In genomic region chr10:112315136-112315535, GRCm38 (mm10) we compare ENCODE assay signal across 10 mouse cellular contexts. TPM values are rescaled to one million over a fixed set of nuclear protein-coding genes. Genes with fewer than 3 reads are reported as not detected.
DNase-seq lines count a peak whose midpoint lies in the region; ATAC-seq and TF ChIP-seq lines count a peak whose summit lies in the region.
"Had no signal": no experiment of that assay in that cellular context is flagged by ENCODE, and none has a peak within 500 bp of the region (broad histone marks: within the 10 kb centered on the region; RNA-seq: fewer than 3 reads in every experiment).

No protein-coding gene starts in this region.

- no peaks in the 10 kb centered on the region for H3K4me1 ChIP-seq in lung, embryonic 16.5 days (replicated peaks; ENCODE audit: control insufficient read depth, insufficient read depth, low read length)
- no peaks in the 10 kb centered on the region for H3K4me1 ChIP-seq in lung, adult 2 months (ENCODE audit: control insufficient read depth, insufficient read depth, low read length)

- no peak for TF ChIP-seq POLR2A in lung, adult 2 months (IDR thresholded peaks at IDR 0.05; ENCODE audit: borderline replicate concordance, extremely low read depth, low read depth, low read length)

- H3K9ac ChIP-seq in lung, embryonic 16.5 days (ENCODE audit: low read length): no peak overlapping the region
- H3K9ac ChIP-seq: liver, postnatal 0 days had no signal

- no peaks in the 10 kb centered on the region for H3K9me3 ChIP-seq in lung, embryonic 16.5 days (ENCODE audit: control insufficient read depth, low read length)

- no peaks in the 10 kb centered on the region for H3K36me3 ChIP-seq in lung, embryonic 16.5 days (ENCODE audit: control insufficient read depth, insufficient read depth, low read length)

- DNase-seq in lung, adult 2 months: no peak
- DNase-seq in embryo, embryonic 9.5 days (ENCODE audit: extremely low spot score): peak; percentile 43
- DNase-seq in layer of hippocampus, adult 9-11 months: peak; percentile 22
- peak; percentile 41 to 51 for DNase-seq in right cerebral cortex, postnatal 10 days (ENCODE audit: low spot score in 2 of 2)
- DNase-seq in adrenal gland, adult 8-10 months: no peak
- DNase-seq in thymus, postnatal 0 days (ENCODE audit: low spot score): no peak
- DNase-seq: liver, postnatal 0 days had no signal

- H3K27me3 ChIP-seq in lung, embryonic 16.5 days (ENCODE audit: control insufficient read depth, insufficient read depth, low read depth, low read length): no peaks in the 10 kb centered on the region
- H3K27me3 ChIP-seq: Patski had no signal

- no peak for TF ChIP-seq CTCF in lung, adult 2 months (IDR thresholded peaks at IDR 0.05; ENCODE audit: insufficient read depth, low read length)

- H3K27ac ChIP-seq in lung, embryonic 16.5 days (ENCODE audit: low read length): no peak overlapping the region

- peak overlapping the region; percentile 20 for H3K4me2 ChIP-seq in lung, embryonic 16.5 days (ENCODE audit: low read depth, low read length)

- no peak for ATAC-seq in lung, embryonic 16.5 days (ENCODE audit: low read depth)
- ATAC-seq: liver, postnatal 0 days had no signal

- H3K4me3 ChIP-seq in lung, embryonic 16.5 days (ENCODE audit: low read length): no peak overlapping the region
- no peak overlapping the region for H3K4me3 ChIP-seq in lung, adult 2 months (replicated peaks; ENCODE audit: extremely low read depth, low read depth, low read length)

- WGBS in lung, embryonic 16.5 days: 12% methylated on average over 11 of the region's 11 CpGs
- 24% methylated on average over 11 of the region's 11 CpGs for WGBS in lung, adult 2 months

RNA-seq across cellular contexts. Expression of gene Kcnc2, which starts 44.2 kb away (rescaled TPM):
- 0.24 and 0.67 TPM in 2 replicates for polyA plus RNA-seq in lung, embryonic 16.5 days (2015; fragmentation: Nextera tagmentation; extraction: Ambion mirVana)
- polyA plus RNA-seq in lung, adult 2 months (2012; rRNA removed): 0.14 and 0.31 TPM in 2 replicates
- under 1 TPM in 3 of 4 experiments, not detected in 1; 0.09 to 0.35 (median 0.10) TPM for total RNA-seq in adrenal gland, adult 8-10 months (2022)
- 0.08 TPM in 2 replicates for polyA plus RNA-seq in thymus, postnatal 0 days (2015; fragmentation: Nextera tagmentation; extraction: Ambion mirVana)
- total RNA-seq: common myeloid progenitor, adult 5-6 weeks had no signal
- polyA plus RNA-seq: liver, postnatal 0 days had no signal

Comparison
In these comparisons a context has a peak if more than half of its experiments do, and no peak if none do; other contexts are left out.
1. DNase-seq: peak in embryo, embryonic 9.5 days (single experiment), layer of hippocampus, adult 9-11 months (single experiment) and right cerebral cortex, postnatal 10 days (2 of 2); none in lung, adult 2 months (single experiment), adrenal gland, adult 8-10 months (single experiment) and thymus, postnatal 0 days (single experiment).